Mouse (Mus musculus): ENCODE results near the gene Oprm1. TPM values are rescaled to one million over a fixed set of nuclear protein-coding genes. Genes with fewer than 3 reads are reported as not detected.

Oprm1 gene
- polyA plus RNA-seq, 1 experiment from 2014 or later, result 0.04 TPM

DNA sequence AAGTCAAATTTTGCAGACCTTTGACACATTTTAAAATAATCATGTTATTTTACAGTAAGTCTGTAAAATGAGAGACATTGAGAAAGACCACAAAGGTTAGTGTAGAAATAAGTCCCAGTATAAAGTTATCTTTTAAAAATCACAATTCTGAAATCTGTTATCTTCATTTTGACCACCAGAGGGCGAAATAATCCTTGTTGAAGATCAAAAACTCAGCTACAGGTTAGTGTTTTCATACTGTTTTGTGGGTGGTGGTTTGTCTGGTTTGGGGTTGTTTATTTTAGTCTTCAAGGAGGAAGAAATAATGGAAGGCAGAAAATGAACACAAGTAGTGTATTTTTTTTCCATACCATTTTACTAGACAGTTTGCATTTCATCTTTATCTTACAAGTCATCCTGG, 127.2 kb downstream of the Oprm1 start:
- DNase-seq (ENCODE audit: low spot score), result peak; percentile 70
- WGBS, result 0% methylated on average over 1 of the region's 1 CpGs

DNA sequence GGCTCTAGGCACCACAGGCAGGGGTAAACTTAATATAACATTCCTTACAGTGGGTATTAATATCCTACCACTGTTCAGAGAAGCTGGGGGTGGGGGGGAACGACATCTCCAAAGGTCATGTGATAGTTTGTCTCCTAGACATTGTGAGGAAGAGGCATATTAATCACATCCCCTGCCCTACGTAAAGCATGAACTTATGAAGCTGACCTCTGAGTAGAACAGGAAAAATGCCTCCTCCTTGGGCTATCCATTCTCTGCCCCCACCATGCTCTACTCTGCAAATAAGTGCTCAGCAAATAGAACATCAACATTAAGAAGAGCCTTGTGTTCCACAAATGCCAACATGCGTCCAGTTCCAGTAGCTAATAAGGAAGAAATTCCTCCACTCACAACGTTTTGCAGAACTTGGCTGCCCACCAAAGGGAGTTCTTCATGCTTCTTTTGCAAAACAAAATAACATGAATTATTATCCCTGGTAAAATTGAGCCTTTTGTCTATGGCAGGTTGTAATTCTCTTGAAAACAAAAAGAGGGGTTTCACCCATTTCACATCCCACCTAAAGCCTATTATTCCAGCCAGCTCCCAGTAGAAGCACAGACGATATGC, 131.4 kb downstream of the Oprm1 start:
- Histone ChIP-seq H3K4me2 (ENCODE audit: low read length) (no peak overlapping the region), H3K9ac (ENCODE audit: low read depth, low read length) (no peak overlapping the region), H3K27ac (peak overlapping the region; percentile 19; the same call in 1 of the 2 replicates), H3K36me3 (ENCODE audit: insufficient read depth, low read length) (no peaks in the 10 kb centered on the region), H3K4me3 (replicated peaks; ENCODE audit: low read depth, low read length) (no peak overlapping the region), H3K9me3 (replicated peaks; ENCODE audit: low read length) (no peaks in the 10 kb centered on the region), H3K4me1 (replicated peaks; ENCODE audit: insufficient read depth, low read length) (no peaks in the 10 kb centered on the region), H3K27me3 (ENCODE audit: insufficient read depth, low read length) (no peaks in the 10 kb centered on the region)
- TF ChIP-seq CTCF (IDR thresholded peaks at IDR 0.05; ENCODE audit: low read depth), result no peak
- DNase-seq (ENCODE audit: low spot score) (peak; percentile 53), ATAC-seq (replicated peaks; ENCODE audit: low FRiP score, low read depth) (0 out of 2 replicates have a peak, but pooled peaks have one; percentile 36)
- WGBS, result 36% methylated on average over 5 of the region's 5 CpGs

More for the DNA sequence above, 127.2 kb downstream of the Oprm1 start:
- Histone ChIP-seq H3K4me1 (replicated peaks; ENCODE audit: insufficient read depth, low read length) (no peaks in the 10 kb centered on the region), H3K9ac (ENCODE audit: low read depth, low read length) (no peak overlapping the region), H3K4me2 (ENCODE audit: low read length) (no peak overlapping the region), H3K36me3 (ENCODE audit: insufficient read depth, low read length) (no peaks in the 10 kb centered on the region), H3K27ac (no peak overlapping the region), H3K4me3 (replicated peaks; ENCODE audit: low read depth, low read length) (no peak overlapping the region), H3K9me3 (replicated peaks; ENCODE audit: low read length) (no peaks in the 10 kb centered on the region), H3K27me3 (ENCODE audit: insufficient read depth, low read length) (no peaks in the 10 kb centered on the region)
- ATAC-seq (replicated peaks; ENCODE audit: low FRiP score, low read depth), result no peak
- peak; percentile 80 for TF ChIP-seq CTCF (IDR thresholded peaks at IDR 0.05; ENCODE audit: low read depth)

DNA sequence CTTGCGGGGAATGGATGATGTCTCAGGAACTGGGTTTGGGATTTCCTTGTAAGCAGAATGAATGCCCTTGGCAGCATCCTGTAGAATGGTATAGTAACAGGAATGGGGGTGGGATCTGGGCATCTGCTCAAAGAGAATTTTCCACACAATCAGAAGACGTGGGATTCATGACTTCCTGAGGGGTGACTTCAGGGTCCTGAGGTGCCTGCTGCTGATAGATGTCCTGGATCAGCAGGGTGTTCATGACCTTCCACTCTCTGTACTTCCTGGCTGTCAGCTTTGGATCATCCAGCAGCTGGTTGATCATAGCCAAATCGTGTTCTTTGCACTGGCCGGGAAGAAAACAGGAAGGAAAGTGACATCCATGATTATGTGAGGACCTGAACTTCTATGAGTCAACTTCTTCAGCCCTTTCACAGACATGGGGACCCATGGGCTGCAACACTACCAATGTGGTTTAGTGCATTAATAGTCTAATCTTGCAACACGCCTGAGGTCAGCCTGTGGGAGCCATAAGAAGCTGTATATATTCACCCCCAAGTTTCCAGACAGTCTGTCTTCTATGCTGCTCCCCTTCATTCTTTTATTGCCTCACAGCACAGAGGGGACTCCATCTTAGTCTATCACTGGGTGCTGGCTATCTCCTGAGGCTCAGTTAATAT, 132.2 kb downstream of the Oprm1 start:
- ATAC-seq (replicated peaks; ENCODE audit: low FRiP score, low read depth), result 0 out of 2 replicates have a peak, but pooled peaks have one; percentile 61
- H3K4me1 ChIP-seq (replicated peaks; ENCODE audit: insufficient read depth, low read length), result no peaks in the 10 kb centered on the region
- 54% methylated on average over 5 of the region's 5 CpGs for WGBS
- no peaks in the 10 kb centered on the region for H3K9me3 ChIP-seq (replicated peaks; ENCODE audit: low read length)
- H3K27me3 ChIP-seq (ENCODE audit: insufficient read depth, low read length), result no peaks in the 10 kb centered on the region
- no peak overlapping the region for H3K4me2 ChIP-seq (ENCODE audit: low read length)
- no peak for TF ChIP-seq CTCF (IDR thresholded peaks at IDR 0.05; ENCODE audit: low read depth)
- H3K9ac ChIP-seq (ENCODE audit: low read depth, low read length), result no peak overlapping the region
- peak overlapping the region; percentile 19 for H3K27ac ChIP-seq
- H3K36me3 ChIP-seq (ENCODE audit: insufficient read depth, low read length), result no peaks in the 10 kb centered on the region
- DNase-seq (ENCODE audit: low spot score), result peak; percentile 67
- H3K4me3 ChIP-seq (replicated peaks; ENCODE audit: low read depth, low read length), result no peak overlapping the region

DNA sequence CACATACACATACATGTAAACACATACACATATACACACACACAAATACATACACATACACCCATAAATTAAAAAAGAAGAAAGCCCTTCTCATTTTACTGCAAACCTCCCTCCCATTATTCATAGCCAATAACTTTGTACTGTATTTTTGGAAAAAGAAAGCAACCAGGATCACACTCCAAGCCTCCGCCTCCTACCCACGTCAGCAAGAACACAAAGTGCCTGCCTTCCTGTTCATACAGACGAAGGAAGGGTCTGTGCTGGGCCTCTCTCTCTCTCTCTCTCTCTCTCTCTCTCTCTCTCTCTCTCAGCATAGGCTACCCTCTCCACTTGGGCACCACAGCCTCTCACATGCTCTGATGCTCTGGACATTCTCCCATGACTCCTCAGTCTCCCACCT, 137.5 kb downstream of the Oprm1 start:
- WGBS, result 45% methylated on average over 3 of the region's 3 CpGs
- Histone ChIP-seq H3K4me3 (replicated peaks; ENCODE audit: low read depth, low read length) (no peak overlapping the region), H3K36me3 (ENCODE audit: insufficient read depth, low read length) (no peaks in the 10 kb centered on the region), H3K4me2 (ENCODE audit: low read length) (no peak overlapping the region), H3K27me3 (ENCODE audit: insufficient read depth, low read length) (no peaks in the 10 kb centered on the region), H3K27ac (no peak overlapping the region), H3K4me1 (replicated peaks; ENCODE audit: insufficient read depth, low read length) (no peaks in the 10 kb centered on the region), H3K9ac (ENCODE audit: low read depth, low read length) (no peak overlapping the region), H3K9me3 (replicated peaks; ENCODE audit: low read length) (no peaks in the 10 kb centered on the region)
- DNase-seq (ENCODE audit: low spot score), result no peak
- TF ChIP-seq CTCF (IDR thresholded peaks at IDR 0.05; ENCODE audit: low read depth), result no peak
- no peak for ATAC-seq (replicated peaks; ENCODE audit: low FRiP score, low read depth)

DNA sequence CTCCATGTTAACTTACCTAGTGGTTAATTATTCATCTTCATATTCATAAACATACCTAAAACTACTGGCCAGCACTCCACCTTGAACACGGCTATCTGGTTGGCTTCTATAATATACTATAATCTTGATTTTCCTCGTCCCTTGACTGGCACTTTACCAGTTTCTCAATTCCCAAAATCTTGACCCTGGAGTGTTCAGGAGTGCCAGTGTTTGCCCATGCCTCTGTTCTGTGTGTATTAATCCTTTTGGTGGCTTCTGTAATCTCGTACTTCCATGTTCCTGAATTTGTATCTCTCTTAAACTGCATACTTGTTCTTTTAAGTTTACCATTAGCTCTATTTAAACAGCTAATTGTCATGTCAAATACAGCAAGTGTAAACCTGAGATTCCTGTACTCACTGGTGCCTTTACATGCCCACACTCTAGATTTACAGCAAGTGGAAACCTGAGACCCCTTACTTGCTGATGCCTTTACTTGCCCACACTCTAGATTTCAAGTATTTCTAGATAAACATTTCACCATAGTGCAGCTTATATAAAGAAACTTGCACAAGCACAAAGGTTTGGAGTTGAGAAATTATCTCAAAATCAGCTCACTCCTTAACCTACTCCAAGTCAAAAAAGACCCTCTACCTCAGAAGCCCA, 138.5 kb downstream of the Oprm1 start:
- WGBS, result 61% methylated on average over 3 of the region's 3 CpGs

DNA sequence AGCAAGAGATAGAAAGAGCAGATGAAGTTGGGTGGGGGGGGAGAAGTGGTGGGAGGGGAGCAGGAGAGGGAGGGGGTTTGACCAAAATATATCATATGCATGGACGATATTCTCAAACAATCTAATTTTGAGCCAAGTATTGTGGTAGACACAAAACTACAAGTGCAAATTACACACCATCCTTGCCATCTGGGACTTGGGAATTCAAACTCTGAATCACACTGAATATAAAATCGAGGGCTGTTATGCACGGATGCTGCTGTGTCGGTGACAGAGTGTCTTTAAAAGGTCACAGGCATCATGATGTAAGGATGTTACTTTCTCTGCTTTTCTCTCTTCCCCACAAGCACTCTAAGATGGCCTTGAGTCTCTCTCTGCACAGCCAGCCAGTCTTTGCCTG, 141.8 kb downstream of the Oprm1 start:
- no peak overlapping the region for H3K27ac ChIP-seq
- H3K4me3 ChIP-seq (replicated peaks; ENCODE audit: low read depth, low read length), result no peak overlapping the region
- H3K27me3 ChIP-seq (ENCODE audit: insufficient read depth, low read length), result no peaks in the 10 kb centered on the region
- H3K4me2 ChIP-seq (ENCODE audit: low read length), result no peak overlapping the region
- 86% methylated on average over 4 of the region's 4 CpGs for WGBS
- H3K4me1 ChIP-seq (replicated peaks; ENCODE audit: insufficient read depth, low read length), result no peaks in the 10 kb centered on the region
- no peaks in the 10 kb centered on the region for H3K9me3 ChIP-seq (replicated peaks; ENCODE audit: low read length)
- ATAC-seq (replicated peaks; ENCODE audit: low FRiP score, low read depth) (no peak), DNase-seq (ENCODE audit: low spot score) (no peak)
- H3K9ac ChIP-seq (ENCODE audit: low read depth, low read length), result no peak overlapping the region
- TF ChIP-seq CTCF (IDR thresholded peaks at IDR 0.05; ENCODE audit: low read depth), result no peak
- H3K36me3 ChIP-seq (ENCODE audit: insufficient read depth, low read length), result no peaks in the 10 kb centered on the region

More for the DNA sequence above, 138.5 kb downstream of the Oprm1 start:
- no peak for ATAC-seq (replicated peaks; ENCODE audit: low FRiP score, low read depth)
- H3K27me3 ChIP-seq (ENCODE audit: insufficient read depth, low read length), result no peaks in the 10 kb centered on the region
- H3K4me1 ChIP-seq (replicated peaks; ENCODE audit: insufficient read depth, low read length), result no peaks in the 10 kb centered on the region
- peak; percentile 35 for DNase-seq (ENCODE audit: low spot score)
- no peak for TF ChIP-seq CTCF (IDR thresholded peaks at IDR 0.05; ENCODE audit: low read depth)
- no peak overlapping the region for H3K4me3 ChIP-seq (replicated peaks; ENCODE audit: low read depth, low read length)
- H3K9me3 ChIP-seq (replicated peaks; ENCODE audit: low read length), result no peaks in the 10 kb centered on the region
- no peak overlapping the region for H3K27ac ChIP-seq
- H3K4me2 ChIP-seq (ENCODE audit: low read length), result no peak overlapping the region
- no peaks in the 10 kb centered on the region for H3K36me3 ChIP-seq (ENCODE audit: insufficient read depth, low read length)
- H3K9ac ChIP-seq (ENCODE audit: low read depth, low read length), result no peak overlapping the region

Measured in kidney, postnatal 0 days (tissue).